Mouse (Mus musculus): ENCODE data around the gene Arhgap15. TPM values are rescaled to one million over a fixed set of nuclear protein-coding genes. Genes with fewer than 3 reads are reported as not detected.
A peak's percentile ranks its signal among the peaks of the same experiment; 100 is the strongest.

Gene Arhgap15
- total RNA-seq, 2 experiments from 2014 or later, result 10.6 to 11.0 TPM

DNA sequence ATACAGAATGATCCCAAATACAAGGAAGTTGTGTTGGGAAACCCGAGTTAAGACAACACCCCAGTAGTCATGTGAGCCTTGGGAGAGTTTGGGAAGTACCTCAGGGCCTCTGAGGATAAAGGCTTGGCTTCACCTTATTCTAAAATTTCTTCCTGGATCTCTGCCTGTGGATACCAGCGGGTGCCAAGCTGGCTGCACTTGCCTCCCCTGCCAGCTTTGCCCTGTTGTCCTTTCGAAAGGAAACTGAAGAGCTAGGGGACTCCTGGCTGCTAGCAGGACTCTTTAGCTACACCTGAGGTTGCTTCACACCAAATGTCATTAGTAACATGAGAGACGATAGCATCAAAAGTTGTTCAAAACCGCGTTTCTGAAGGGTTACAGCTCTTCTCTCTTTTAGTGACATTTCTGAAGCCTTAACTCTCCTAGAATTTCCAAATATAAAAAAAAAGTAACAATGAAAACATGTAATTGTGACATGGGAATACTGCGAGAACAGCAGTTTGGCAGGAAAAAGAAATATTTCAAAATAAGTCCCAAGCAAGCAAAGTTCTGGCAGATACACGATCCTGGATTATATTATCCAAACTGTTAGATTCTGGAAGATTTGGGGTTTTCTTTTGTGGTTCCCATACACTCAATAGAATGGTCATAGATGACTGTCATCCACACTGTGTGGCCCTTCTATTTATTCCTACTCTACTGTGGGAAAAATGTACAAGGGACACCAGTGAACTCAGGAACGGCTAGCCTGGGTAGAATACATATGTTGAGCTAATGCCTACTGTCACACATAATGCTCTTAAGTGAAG, 364.6 kb downstream of the Arhgap15 start:
- DNase-seq, result no peak

DNA sequence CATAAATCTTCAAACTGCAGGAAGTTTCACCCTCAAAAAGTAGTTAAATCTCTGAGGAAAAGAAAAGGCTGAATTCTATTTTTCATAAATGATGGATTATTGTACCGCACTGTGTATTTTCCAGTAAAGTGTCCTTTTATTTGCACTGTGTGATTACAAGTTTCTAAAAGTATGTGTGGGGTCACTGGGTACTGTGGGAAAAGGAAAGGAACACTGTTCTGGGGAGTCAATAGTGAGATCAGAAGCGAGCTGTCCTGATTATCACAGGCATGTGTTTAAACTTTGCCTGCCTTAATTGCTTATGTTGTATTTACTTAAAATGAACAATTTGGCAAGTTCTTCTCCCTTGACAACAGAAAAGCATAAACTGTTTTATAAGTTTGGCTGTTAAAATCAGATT, 365.7 kb downstream of the Arhgap15 start:
- no peak for DNase-seq

DNA sequence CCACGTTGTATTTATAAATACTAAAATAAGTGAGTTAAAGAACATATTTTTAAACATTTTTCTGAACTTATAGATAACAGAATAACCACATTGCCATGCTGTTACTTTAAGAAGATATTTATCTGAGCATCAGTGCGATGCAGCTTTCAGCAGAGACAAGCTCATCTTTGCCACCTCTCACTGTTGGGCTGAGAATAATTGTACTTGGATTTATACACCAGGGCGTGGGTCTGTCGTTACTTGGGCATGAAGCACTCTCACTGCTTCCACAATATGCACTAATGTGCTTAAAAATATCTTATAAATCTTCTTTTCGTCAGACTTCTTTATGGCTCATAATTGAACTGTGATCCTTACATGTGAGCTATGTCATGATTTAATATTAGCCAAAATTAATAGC, 372.5 kb downstream of the Arhgap15 start:
- DNase-seq, result no peak

DNA sequence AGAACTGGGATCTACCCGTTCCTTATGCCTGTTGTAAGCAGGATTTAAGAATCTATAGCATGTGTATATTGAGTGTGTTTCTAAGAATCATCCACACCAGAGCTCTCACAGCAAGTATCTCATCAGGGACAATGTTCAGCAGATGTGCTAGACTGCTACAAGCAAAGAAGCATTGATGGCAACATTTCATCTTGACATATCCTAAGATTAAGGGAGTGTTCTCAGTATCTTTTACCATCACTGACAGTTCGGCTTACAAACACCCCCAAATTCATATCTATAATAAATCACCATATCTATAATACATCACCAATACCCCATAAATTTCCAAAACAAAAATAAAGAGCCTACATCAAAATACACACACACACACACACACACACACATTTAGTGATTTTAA, 374.6 kb downstream of the Arhgap15 start:
- DNase-seq, result no peak

DNA sequence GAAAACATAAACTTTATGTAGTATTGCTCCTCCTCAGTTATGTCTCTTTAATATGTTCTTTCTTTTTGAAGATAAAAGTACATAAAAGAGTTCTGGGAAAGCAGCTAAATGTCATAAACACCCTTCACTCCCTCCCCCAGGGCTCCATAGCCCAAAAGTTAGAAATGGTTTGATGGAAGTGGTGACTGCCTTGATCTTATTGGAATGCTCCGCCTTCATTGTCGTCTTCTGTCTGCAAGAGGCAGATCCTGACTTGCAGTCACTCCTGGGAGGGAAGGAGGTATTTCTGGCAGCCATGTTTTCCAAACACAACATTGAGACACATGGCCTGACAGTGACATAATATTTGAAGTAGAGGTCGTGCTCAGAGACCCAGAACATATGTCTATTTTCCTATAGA, 375.5 kb downstream of the Arhgap15 start:
- DNase-seq, result no peak

DNA sequence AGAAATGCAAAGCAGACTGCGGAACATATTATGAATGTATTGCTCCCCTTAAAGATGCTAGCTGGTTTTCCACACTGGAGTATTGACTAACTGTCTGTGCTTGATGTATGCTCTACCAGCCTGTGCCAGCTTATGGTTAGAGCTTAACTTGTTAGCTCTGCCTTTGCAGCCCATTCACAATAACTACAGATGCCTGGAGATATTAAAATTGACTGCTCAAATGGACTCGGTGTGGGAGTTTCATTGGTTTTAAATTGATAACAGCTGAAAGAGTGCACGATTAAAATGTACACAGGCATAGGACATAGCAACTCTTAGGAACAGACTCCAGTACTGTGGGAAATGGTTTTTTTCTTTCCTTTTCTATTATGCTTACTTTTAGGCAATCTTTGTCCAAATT, 376.1 kb downstream of the Arhgap15 start:
- no peak for DNase-seq

DNA sequence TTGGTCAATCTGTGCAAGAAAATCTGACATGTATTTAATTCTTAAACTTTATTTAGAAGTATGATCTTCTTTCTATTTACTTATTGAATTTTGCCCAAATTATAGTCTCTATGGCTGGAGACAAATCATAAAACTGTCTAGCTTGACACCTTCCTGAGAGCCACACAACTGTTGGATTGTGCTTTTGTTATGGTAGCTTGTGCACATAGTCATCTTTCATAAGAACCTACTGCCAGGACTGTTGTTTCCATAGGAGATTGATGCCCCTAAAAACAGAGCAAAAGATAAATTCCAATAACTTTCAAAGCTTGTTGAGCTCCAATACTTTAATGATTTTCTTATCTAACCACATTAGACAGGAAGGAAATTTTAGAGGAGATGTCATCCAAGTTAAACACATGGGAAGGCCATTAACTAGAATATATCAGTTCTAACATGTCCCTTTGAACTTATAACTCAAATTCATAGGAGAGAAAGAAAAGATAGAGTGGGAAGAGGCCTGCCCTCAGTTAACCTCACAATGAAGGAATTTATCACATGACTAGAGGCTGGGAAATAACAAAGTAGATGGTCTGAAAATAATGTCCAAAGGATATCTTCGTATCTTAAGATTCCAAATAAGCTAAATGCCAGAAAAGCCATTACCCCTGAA, 377.5 kb downstream of the Arhgap15 start:
- no peak for DNase-seq

DNA sequence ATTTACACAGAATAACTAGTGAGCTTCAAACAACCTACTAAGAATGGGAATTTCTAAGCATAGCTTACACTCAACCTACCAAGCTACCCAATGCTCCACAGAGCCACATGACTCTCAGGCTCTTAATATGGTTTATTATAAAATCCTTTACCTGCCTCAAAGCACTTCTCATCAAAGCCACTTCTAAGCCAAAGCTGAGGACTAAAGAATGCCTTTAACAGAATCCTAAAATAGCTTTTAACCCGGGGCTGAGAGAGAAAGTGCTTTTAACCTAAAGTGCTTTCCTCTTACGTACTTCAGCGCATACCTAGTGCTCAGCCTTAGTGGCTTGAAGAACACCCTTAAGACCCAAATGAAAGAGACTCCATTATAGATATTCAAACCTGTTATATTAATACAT, 380.9 kb downstream of the Arhgap15 start:
- DNase-seq, result no peak

DNA sequence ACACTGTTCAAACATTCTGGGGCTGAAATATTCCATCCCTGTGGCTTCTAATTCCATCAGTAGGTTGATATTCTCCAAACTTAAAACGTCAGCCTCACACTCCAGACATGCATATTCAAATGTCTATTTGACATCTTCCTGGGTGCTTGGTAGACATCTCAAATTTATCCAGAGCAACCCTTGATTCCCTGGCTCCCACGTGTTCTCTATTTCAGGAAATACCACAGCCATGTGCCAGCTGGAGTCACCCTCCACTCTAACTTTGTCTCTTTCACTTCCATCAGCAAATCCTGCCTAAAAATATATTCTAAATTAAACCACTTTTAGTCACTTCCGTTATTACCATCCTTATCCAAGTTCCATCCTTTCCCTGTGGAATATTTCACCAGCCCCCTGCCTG, 382.6 kb downstream of the Arhgap15 start:
- no peak for DNase-seq

DNA sequence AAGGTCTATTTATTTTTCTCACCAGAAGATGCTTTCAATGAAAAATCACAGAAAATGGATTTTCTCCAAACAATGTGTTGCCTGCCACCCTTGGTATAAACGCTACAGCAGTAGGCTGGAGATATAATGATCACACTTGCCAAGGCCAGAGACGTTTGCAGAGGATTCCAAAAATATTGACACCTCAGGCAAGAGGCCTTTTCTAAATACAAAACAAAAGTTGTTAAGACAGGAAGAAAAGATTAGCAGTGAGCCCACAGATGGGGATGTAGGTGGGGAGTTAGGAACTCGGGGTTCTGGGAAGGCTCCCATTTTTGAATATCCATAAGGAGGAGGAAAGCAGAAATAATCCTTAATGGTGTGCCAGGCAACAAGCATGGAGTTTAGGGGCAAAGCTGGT, 386.2 kb downstream of the Arhgap15 start:
- peak; percentile 7 to 19 for DNase-seq

DNA sequence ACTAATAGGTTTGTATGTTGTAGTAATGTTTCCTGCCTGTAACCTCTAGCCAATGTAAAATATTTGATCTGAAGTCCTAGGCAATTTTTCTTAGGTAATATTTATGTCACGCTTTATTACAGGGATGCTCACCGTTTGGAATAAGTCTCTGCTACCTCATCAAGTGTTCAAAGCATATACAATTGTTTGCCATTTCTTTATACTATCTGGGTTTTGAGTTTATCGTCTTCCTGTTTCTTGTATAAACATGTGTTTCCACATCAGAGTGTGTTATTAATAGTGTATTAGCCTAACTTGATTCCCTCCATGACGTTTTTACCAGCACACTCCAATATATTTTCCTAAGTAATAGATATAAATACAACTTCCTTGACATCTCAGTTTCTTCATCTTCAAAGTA, 391.8 kb downstream of the Arhgap15 start:
- no peak for DNase-seq

DNA sequence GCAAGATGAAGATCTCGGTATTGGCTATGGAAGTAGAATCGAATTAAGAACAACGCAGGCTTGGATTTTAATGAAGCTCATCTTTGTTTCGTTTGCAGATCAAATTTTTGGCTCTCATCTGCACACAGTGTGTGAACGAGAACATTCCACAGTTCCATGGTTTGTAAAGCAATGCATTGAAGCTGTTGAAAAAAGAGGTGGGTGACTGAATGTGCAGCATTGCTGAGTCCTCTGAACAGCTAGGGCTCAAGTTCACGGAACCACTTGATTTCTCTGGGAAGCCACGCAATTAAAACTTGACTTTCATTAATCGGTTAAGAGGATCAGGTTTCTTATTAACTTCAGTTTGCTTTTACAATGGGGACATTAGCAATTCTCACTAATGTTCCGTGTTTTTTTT, 393.5 kb downstream of the Arhgap15 start:
- no peak for DNase-seq

DNA sequence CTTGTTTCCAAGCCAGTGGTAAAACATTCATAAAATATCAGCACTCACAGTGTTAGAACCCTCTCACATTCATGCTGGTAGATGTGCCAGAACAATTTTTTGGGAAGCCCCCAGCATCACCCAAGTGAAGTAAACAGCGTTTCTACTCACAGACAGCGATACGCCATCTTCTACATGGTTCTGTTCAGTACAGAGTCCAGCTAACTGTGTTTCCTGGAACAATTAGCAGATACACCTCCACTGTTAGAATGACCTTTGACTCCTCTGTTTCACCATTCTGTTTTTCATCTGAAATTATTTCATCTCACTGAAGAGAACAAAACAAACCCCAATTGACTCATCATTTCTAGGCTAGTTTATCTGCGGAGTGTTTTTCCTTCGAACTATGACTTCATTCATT, 394.0 kb downstream of the Arhgap15 start:
- no peak for DNase-seq

DNA sequence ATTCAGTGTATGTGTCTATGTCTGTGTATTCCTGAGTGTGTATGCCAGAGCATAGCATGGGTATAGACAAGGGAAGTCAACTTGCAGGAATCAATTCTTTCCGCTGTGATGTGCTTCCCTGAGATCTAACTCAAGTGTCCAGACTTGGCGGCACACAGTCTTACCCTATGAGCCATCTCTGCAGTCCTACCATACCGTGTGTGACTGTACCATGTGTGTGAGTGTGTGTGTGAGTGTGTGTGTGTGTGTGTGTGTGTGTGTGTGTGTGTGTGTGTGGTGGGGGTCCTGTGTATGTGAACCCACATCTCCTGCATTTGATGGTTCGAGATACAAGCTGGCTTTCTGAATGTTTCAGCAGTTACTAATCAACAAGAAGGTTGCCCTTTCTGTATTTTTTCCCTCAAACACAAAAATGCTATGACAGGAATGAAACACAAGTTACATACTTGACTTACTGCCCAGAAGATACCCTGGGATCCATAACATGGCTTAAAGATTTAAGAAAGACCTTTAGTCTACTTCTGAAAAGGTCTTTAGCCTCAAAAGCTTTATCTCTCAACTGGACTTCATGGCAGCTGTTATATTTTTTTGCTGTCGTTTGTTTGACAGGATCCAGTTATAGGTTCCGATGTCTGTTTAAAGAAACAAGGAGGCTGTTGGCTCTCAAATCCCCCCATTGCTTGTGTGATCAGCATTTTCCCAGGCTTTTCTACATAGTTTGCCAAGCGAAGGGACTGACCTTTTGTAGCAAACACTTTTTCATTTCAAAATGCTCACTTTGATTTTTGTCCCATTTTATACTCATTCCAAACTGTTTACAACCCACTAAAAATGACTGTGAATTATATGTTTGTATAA, 397.7 kb downstream of the Arhgap15 start:
- no peak for DNase-seq

DNA sequence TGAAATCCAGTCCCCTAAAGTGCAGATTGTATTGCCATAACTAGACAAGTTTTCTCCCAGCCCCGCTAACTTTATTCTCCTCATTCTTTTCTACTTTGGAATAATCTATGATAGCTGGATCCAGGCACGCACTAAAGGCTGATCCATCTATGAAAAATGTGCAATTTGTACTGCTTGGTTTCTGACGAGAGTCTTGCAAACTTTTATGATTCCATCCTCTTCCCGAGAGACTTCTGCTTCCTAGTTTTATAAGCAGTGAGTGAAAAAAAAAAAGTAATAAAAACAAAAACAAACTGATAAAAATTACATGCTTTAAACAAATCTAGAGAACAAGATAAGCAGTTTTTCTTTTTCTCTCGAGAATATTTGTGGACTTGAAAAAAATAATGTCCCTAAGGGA, 398.9 kb downstream of the Arhgap15 start:
- DNase-seq, result no peak

DNA sequence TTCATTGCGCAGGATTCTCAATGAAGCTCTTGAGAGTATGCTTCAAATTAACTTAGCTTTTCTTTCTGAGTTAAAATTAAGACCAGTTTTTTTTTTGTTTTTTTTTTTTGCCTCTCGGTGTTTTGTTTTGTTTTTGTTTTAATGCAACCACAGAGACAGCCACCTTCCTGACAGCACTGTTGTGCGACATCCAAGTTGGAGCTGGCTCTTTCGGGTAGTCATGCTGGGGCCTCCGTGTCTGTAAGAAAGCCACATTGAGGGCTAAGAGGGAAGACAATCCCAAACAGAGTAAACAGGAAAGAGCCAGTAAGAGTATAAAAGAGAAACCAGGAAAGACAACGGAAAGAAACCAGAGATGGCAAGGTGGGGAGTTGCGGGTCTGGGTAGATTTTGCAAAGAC, 399.3 kb downstream of the Arhgap15 start:
- no peak for DNase-seq

DNA sequence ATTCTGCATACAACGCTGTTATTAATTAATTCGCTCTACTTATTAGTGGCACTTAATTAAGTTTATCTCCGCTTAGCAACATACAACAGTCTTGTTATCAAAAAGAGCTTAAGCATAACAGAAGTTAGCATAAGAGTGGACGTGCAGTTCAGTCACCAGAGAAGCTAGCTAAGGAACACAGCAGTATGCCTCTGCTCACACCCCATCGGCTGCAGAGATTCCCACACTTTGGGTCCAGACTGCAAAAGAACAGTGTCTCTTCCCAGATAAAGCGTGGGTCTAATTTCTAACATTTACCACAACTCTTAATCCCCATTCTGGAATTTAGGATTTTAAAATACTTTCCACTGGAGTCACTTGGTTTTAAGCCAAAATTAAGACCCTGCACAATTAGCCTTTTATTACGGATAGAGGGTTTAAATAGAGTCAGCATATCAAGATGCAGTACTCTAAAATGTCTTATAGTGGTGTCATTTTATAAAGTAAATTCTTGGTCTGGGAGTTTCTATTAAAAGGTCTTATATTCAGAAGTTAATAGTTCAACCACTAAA, 400.0 kb downstream of the Arhgap15 start:
- DNase-seq, result no peak

DNA sequence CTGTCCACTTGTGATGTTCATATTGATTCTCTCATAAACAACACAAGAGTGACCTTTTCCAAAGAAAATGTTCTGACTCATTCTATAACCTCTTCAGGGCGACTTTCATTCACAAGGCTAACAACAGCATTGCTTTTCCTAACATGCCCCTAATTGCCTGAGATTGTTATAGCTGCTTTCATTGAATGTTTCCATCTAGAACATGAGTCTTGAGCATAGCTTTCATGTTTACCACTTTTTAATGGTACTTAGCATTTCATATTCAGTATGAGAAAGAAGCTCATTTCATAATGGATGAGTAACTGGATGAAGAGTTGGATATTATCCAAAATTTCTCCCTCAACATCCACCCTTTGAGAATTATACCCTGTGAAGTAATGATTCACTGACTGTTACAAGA, 403.7 kb downstream of the Arhgap15 start:
- no peak for DNase-seq

DNA sequence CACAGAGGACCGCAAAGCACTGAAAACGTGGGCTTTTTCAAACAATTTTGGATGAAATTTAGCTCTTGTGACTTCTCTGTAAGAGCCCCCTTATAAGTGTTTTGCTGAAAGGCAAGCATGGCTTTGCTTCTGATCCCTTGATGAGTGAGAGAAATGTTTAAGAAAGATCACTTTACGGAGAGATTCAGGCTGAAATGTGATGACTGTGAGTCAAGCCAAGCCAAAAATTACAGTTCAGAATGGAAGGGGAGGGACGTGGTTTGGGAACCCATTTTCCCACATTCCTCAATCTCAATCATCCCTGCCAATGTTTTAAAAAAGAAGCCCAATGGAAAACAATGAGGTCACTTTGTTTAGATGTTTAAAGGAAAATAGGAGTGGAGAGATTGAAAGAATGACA, 411.7 kb downstream of the Arhgap15 start:
- no peak for DNase-seq

DNA sequence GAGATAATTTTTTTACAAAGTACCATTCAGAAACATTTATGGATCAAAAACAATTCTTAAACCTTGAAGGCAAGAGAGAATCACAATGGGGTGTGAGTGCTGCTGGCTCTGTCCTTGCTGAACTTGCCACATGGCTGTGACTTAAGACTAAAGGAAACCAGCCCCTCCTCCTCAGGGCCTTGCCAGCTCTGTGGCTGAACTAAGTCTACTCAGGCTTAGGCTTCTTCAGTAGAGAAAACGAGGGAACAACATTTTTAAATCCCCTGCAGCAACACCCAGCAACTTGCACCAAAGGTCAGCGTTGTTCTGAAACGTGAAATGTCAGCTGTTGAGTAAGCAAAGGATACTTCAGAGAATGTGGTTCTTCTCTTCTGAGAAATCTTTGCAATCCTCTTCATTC, 417.2 kb downstream of the Arhgap15 start:
- DNase-seq, result no peak

DNA sequence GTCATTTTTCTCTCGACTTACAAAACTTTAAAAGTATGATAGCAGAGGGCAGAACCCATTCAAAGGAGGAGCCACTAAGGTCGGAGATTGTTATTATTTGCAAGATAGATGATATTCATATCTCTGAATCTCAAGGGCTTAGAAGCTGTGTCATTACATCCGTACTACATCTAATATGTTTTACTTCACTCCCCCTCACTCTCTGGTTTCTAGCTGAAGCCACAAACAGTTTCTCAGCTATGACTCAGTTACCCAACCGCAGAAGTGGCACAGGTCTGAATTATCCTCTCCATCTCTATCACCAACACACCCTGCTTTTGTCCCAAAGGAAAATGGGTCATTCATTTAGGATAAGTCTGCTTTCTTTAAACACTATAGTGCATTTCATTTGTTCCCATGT, 418.1 kb downstream of the Arhgap15 start:
- no peak for DNase-seq

DNA sequence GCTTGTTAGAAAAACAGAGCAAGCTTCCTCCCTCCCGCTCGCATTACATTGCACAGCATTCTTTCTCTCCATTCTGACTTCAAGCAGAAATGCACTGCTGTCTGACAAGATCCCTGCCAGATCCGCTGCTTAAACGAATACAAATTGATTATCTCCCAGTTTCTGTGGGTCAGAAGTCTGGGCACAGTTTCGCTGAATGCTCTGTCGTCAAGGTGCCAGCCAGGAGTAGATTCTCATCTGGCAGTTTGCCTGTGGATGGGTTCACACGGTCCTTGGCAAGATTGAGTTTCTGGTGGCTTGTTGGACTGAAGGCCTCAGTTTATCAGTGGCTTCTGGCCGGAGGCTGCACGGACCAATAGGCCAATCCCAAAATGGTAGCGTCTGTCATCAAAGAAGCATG, 435.9 kb downstream of the Arhgap15 start:
- no peak for DNase-seq

DNA sequence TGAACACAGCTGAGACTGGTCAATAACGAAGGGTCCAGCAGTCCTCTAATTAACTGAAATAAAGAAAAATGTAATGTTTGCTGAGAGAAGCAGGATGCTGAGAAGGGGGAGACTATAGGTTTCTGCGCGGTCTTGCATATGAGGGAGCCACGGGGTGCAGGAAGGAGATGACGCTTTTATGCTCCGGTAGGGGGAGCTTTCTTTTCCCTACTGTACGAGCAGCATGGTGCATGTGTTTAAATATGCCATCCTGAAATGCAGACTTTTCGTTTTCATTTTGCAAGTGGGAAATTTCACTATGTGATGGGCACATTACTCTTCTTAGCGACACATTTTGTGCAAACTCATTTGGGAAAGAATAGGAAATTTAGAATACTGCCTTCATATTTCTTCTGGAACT, 442.1 kb downstream of the Arhgap15 start:
- DNase-seq, result no peak

Data from layer of hippocampus, postnatal 36 days (tissue).